Mouse (Mus musculus) limb, embryonic 11.5 days (tissue): Measurements from ENCODE around the gene Fndc10. TPM values are rescaled to one million over a fixed set of nuclear protein-coding genes. Genes with fewer than 3 reads are reported as not detected.

Source experiments
- ATAC-seq: fragments of 200-750 bp; cut with Nextera tagmentation; 2 replicates; pipeline ENCODE4 v1.8.0; 2017; ENCODE audit warnings: low read depth; ENCODE audit not compliant: insufficient number of reproducible peaks, low FRiP score, low TSS enrichment
- DNase-seq: peaks from one replicate; pipeline ENCODE4 v3.0.0-alpha.2; 2015; ENCODE audit warnings: low spot score
- H3K27ac ChIP-seq: fragments of 300-500 bp; sonication (generic); replicated peaks from 2 replicates; pipeline ENCODE4 v1.5.1; 2014; ENCODE audit warnings: low read depth, mild to moderate bottlenecking, low read length
- H3K27me3 ChIP-seq: fragments of 300-500 bp; sonication (generic); 2 replicates; pipeline ENCODE4 v1.6.1; 2014; ENCODE audit warnings: mild to moderate bottlenecking, low read length, mixed read lengths; ENCODE audit not compliant: control insufficient read depth, insufficient read depth
- H3K36me3 ChIP-seq: fragments of 300-500 bp; sonication (generic); 2 replicates; pipeline ENCODE4 v1.6.1; 2014; ENCODE audit warnings: mild to moderate bottlenecking, low read length, moderate library complexity, mixed read lengths; ENCODE audit not compliant: control insufficient read depth, insufficient read depth
- H3K4me1 ChIP-seq: fragments of 300-500 bp; sonication (generic); 2 replicates; pipeline ENCODE4 v1.6.1; 2014; ENCODE audit warnings: low read length, mixed read lengths; ENCODE audit not compliant: control insufficient read depth, insufficient read depth
- H3K4me2 ChIP-seq: fragments of 300-500 bp; sonication (generic); 2 replicates; pipeline ENCODE4 v1.6.1; 2014; ENCODE audit warnings: low read depth, mild to moderate bottlenecking, moderate library complexity; ENCODE audit not compliant: severe bottlenecking
- H3K4me3 ChIP-seq: fragments of 300-500 bp; sonication (generic); 2 replicates; pipeline ENCODE4 v1.5.1; 2014; ENCODE audit warnings: low read depth, low read length
- H3K9ac ChIP-seq: fragments of 300-500 bp; sonication (generic); 2 replicates; pipeline ENCODE4 v1.6.1; 2014; ENCODE audit warnings: mild to moderate bottlenecking, low read length
- H3K9me3 ChIP-seq: fragments of 300-500 bp; sonication (generic); 2 replicates; pipeline ENCODE4 v1.6.1; 2016; ENCODE audit warnings: low read length; ENCODE audit not compliant: control insufficient read depth
- WGBS: fragments of 180-500 bp; shearing (Covaris S2); extraction: QIAGEN DNeasy Blood & Tissue Kit; methylation state at CpG from one replicate; pipeline ENCODE4 v1.1.7; 2014; 5-methylcytosine and 5-hydroxymethylcytosine counted together
- polyA plus RNA-seq: library from polyadenylated mRNA; unstranded; fragments of >200 nt; fragmentation: Nextera tagmentation; extraction: Ambion mirVana; gene quantifications from 2 replicates; pipeline ENCODE4 v1.2.1, GENCODE M21; 2014

Fndc10 gene
- polyA plus RNA-seq, 1 experiment from 2014 or later, result 2.0 TPM

- 83% methylated on average over 4 of the region's 4 CpGs for WGBS
- no peaks in the 10 kb centered on the region for H3K9me3 ChIP-seq
Observed at GRCm38 (mm10) chr4:155695531-155696062, 1.5 kb downstream of the Fndc10 start.

GRCm38 (mm10) chr4:155696261-155697255 lies 2.4 kb downstream of the Fndc10 start:
- no peak for DNase-seq
- no peak overlapping the region for H3K4me3 ChIP-seq
- no peak overlapping the region for H3K9ac ChIP-seq
- peaks cover 7% of the 10 kb centered on the region; the same call in 1 of the 2 replicates for H3K27me3 ChIP-seq
- peaks cover 5% of the 10 kb centered on the region; the same call in 1 of the 2 replicates for H3K4me1 ChIP-seq
- H3K36me3 ChIP-seq, result no peaks in the 10 kb centered on the region
- no peak overlapping the region for H3K4me2 ChIP-seq
- no peak overlapping the region for H3K27ac ChIP-seq
- ATAC-seq, result no peak
- no peaks in the 10 kb centered on the region for H3K9me3 ChIP-seq
- 72% methylated on average over 16 of the region's 16 CpGs for WGBS

More at GRCm38 (mm10) chr4:155695531-155696062, 1.5 kb downstream of the Fndc10 start:
- Histone ChIP-seq H3K4me2 (no peak overlapping the region; the same call in 1 of the 2 replicates), H3K27me3 (peaks cover 7% of the 10 kb centered on the region; the same call in 1 of the 2 replicates), H3K4me3 (peak overlapping the region; percentile 71; the same call in 1 of the 2 replicates), H3K9ac (no peak overlapping the region), H3K27ac (no peak overlapping the region), H3K4me1 (peaks cover 5% of the 10 kb centered on the region; the same call in 1 of the 2 replicates), H3K36me3 (no peaks in the 10 kb centered on the region)
- ATAC-seq, result no peak
- no peak for DNase-seq

GRCm38 (mm10) chr4:155700425-155700824 lies 6.3 kb downstream of the Fndc10 start:
- no peaks in the 10 kb centered on the region for H3K36me3 ChIP-seq
- H3K27ac ChIP-seq, result no peak overlapping the region
- ATAC-seq, result no peak
- H3K4me3 ChIP-seq, result no peak overlapping the region
- no peak overlapping the region for H3K9ac ChIP-seq
- no peaks in the 10 kb centered on the region for H3K4me1 ChIP-seq
- H3K4me2 ChIP-seq, result no peak overlapping the region
- peaks cover 3% of the 10 kb centered on the region; the same call in 1 of the 2 replicates for H3K27me3 ChIP-seq
- no peaks in the 10 kb centered on the region for H3K9me3 ChIP-seq
- no peak for DNase-seq

- DNase-seq, result no peak
- Histone ChIP-seq H3K27ac (no peak overlapping the region), H3K9me3 (no peaks in the 10 kb centered on the region), H3K36me3 (no peaks in the 10 kb centered on the region), H3K9ac (no peak overlapping the region), H3K4me2 (no peak overlapping the region), H3K27me3 (no peaks in the 10 kb centered on the region), H3K4me1 (no peaks in the 10 kb centered on the region), H3K4me3 (no peak overlapping the region)
- 95% methylated on average over 4 of the region's 4 CpGs for WGBS
- ATAC-seq, result no peak
Observed at GRCm38 (mm10) chr4:155703425-155703929, 9.3 kb downstream of the Fndc10 start.

- Histone ChIP-seq H3K4me2 (peak within 1 kb of the TSS; percentile 81), H3K36me3 (no peaks in the 10 kb centered on the region), H3K27me3 (no peaks in the 10 kb centered on the region), H3K9ac (peak within 1 kb of the TSS; percentile 84), H3K27ac (peak within 1 kb of the TSS; percentile 88), H3K9me3 (no peaks in the 10 kb centered on the region), H3K4me3 (peak within 1 kb of the TSS; percentile 61), H3K4me1 (no peaks in the 10 kb centered on the region)
- under 1% methylated on average over 83 of the region's 83 CpGs for WGBS
- DNase-seq (peak; percentile 94), ATAC-seq (peak; percentile 96)
Observed at GRCm38 (mm10) chr4:155704721-155705591, 10.8 kb downstream of the Fndc10 start, which contains the start of gene Ssu72. Gene Ssu72 (plus strand): TSS chr4:155704800.

GRCm38 (mm10) chr4:155705592-155705929 lies 11.4 kb downstream of the Fndc10 start:
- peak overlapping the region; percentile 88; the same call in 1 of the 2 replicates for H3K27ac ChIP-seq
- peak overlapping the region; percentile 81 for H3K4me2 ChIP-seq
- DNase-seq (no peak), ATAC-seq (no peak)
- H3K4me1 ChIP-seq, result no peaks in the 10 kb centered on the region
- H3K9me3 ChIP-seq, result no peaks in the 10 kb centered on the region
- under 1% methylated on average over 19 of the region's 19 CpGs for WGBS
- H3K27me3 ChIP-seq, result no peaks in the 10 kb centered on the region
- no peaks in the 10 kb centered on the region for H3K36me3 ChIP-seq
- peak overlapping the region; percentile 84 for H3K9ac ChIP-seq
- H3K4me3 ChIP-seq, result peak overlapping the region; percentile 61

GRCm38 (mm10) chr4:155708582-155708981 lies 14.4 kb downstream of the Fndc10 start:
- H3K27me3 ChIP-seq, result no peaks in the 10 kb centered on the region
- 90% methylated on average over 2 of the region's 2 CpGs for WGBS
- no peak for ATAC-seq
- no peaks in the 10 kb centered on the region for H3K9me3 ChIP-seq
- H3K4me1 ChIP-seq, result no peaks in the 10 kb centered on the region
- H3K4me3 ChIP-seq, result no peak overlapping the region
- DNase-seq, result no peak
- H3K27ac ChIP-seq, result no peak overlapping the region
- H3K36me3 ChIP-seq, result no peaks in the 10 kb centered on the region
- H3K4me2 ChIP-seq, result no peak overlapping the region
- no peak overlapping the region for H3K9ac ChIP-seq

- no peaks in the 10 kb centered on the region for H3K4me1 ChIP-seq
- no peak overlapping the region for H3K4me2 ChIP-seq
- H3K4me3 ChIP-seq, result no peak overlapping the region
- H3K36me3 ChIP-seq, result no peaks in the 10 kb centered on the region
- H3K27me3 ChIP-seq, result no peaks in the 10 kb centered on the region
- DNase-seq, result no peak
- H3K9ac ChIP-seq, result no peak overlapping the region
- no peak overlapping the region for H3K27ac ChIP-seq
- H3K9me3 ChIP-seq, result no peaks in the 10 kb centered on the region
- no peak for ATAC-seq
Observed at GRCm38 (mm10) chr4:155708988-155709387, 14.8 kb downstream of the Fndc10 start.
